Mouse (Mus musculus): ENCODE measurements around the gene Gab1. TPM values are rescaled to one million over a fixed set of nuclear protein-coding genes. Genes with fewer than 3 reads are reported as not detected.

Gene Gab1
- 10 to 100 TPM; 19.4 to 24.9 (median 22.3) TPM for total RNA-seq (2022)

DNA sequence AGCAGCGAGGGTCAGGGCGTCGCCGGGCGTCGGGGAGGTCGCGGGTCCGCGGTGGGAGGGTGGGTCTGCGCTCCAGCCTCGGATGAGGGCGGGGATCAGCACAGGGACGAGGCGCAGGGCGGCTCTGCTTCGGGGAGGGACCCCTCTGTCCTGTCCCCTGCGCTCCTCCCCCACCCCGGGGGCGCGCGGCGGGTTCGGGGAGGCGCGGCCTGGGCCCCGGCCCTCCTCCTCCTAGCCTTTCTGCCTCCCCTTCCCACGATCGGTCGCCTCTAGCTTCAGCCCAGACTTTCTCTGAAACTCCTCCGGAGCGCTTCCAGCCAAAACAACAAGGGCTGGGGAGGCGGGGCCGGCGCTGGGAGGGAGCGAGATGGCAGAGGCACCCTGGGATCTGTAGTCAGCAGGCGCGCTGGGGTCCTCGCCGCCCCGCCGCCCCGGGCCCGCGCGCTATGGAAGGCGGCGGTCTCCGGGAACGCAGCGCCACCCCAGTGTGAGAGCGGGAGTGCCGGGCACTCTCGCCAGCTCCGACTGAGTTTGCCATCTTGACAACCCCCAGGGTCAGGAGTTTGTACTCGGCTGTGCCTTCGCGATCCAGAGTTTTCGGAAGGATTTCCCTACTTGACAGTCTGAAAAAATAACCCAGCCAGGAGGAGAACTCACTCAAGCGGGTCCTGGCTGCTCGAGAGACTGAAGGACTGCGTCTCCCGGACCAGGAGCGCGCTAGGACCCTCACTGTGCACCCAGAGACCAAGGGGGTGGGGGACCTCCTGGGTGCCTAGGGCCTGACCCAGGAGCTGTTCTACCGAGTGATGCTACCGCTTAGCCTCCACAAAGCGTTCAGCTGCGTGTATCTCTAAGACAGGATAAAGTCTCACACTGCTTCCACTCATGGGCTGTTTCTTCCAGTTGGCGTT, at the start of gene Gab1:
Gene Gab1, minus strand, starts transcription at position 324 of the 911 bp plus-strand sequence.
- peak; percentile 72 to 80 for DNase-seq (ENCODE audit: low spot score in 2 of 2)

- DNase-seq (ENCODE audit: low spot score in 2 of 2) = no peak
Measured at GRCm38 (mm10) chr8:80928770-80929169, 48.5 kb upstream of the Gab1 start.

GRCm38 (mm10) chr8:80923794-80924316, 43.5 kb upstream of the Gab1 start:
- DNase-seq (ENCODE audit: low spot score in 2 of 2) = no peak

DNA sequence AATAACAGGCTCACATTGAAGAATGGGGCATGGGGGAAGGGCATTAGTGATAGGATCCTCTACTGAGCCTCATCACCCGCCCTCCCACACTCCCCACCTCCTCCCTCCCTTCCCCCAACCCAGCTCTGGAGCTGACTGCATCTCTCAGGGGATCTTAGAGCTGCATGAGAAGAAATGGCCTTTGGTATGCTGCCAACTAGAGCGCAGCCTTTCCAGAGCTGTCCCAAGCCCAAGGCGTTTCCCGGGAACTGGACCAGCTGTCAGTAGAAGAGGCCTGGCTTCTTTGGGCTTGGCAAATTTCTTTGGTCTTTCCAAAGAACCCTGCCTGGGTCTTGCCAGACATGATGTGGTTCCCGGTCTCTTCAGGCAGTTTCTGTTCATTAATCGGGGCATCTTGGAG, 42.3 kb upstream of the Gab1 start:
- DNase-seq (ENCODE audit: low spot score in 2 of 2) = peak; percentile 56 to 58

DNA sequence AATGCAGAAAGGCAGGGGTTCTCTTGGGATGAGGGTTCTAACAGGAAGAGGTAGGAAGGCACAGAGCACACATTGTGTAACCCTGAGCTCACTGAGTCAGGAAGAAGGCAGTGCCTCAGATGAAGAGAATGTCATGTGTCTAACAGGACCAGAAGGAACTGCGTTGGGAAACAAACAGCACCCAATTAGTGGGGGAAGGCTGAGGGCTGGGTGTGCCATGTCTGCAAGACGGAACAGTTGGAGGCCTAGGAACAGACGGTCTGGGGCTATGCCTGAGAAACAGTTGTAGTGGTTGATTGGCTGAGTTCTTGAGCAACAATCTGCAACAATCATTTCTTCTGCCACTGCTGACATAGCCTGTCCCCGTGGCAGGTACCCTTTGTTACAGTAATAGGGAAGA, 38.8 kb upstream of the Gab1 start:
- peak; percentile 36 to 39 for DNase-seq (ENCODE audit: low spot score in 2 of 2)

GRCm38 (mm10) chr8:80918531-80918930, 38.2 kb upstream of the Gab1 start:
- DNase-seq (ENCODE audit: low spot score in 2 of 2) = no peak

GRCm38 (mm10) chr8:80916463-80917235, 36.3 kb upstream of the Gab1 start:
- DNase-seq (ENCODE audit: low spot score in 2 of 2) = no peak

- DNase-seq (ENCODE audit: low spot score in 2 of 2) = no peak
Measured at GRCm38 (mm10) chr8:80913016-80913748, 32.9 kb upstream of the Gab1 start.

DNA sequence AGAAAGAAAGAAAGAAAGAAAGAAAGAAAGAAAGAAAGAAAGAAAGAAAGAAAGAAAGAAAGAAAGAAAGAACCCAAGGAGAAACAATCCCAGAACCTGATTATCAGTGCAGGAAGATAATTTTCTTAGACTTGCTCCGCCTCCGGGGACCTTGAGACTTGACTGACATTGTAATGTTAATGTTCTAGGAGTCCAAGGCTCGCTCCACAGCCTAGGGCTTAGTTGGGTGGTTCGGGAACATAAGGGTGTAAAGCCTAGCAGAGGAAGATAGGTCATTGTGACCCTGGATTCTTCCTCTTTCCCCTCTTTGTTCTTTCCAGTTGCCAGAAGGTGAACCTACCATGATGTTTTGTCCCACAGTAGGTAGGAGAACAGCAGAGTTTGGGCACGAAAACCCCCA, 31.1 kb upstream of the Gab1 start:
- no peak for DNase-seq (ENCODE audit: low spot score in 2 of 2)

DNA sequence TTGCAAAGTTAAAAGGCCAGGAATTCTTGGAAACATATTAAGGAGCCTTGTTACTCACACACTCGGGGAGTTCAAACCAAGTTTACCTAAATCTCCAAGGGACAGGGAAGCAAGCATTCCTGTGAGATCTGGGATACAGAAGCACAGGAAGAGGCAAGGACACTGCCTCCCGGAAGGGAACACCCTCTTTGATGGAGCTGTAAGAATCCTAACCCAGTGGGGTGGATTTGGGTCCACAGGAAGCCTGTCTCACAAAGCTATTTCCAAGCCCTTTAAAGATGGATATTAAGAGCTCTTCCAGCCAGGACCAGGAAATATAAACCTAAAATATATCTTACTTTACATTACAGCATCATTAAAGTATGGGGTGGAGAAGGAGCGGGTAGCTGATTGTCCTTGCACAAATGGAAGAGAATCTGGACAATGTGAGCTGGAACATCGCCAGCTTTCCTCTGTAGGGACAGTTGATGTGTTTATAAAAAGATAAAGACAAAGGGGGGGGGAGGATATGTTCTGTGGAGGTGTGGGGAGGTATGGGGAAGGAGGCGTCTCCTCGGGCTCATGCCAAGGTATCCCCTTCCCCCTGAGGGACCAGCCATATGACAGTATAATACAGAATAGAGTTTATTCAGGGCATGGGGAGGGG, 28.1 kb upstream of the Gab1 start:
- no peak for DNase-seq (ENCODE audit: low spot score in 2 of 2)

DNA sequence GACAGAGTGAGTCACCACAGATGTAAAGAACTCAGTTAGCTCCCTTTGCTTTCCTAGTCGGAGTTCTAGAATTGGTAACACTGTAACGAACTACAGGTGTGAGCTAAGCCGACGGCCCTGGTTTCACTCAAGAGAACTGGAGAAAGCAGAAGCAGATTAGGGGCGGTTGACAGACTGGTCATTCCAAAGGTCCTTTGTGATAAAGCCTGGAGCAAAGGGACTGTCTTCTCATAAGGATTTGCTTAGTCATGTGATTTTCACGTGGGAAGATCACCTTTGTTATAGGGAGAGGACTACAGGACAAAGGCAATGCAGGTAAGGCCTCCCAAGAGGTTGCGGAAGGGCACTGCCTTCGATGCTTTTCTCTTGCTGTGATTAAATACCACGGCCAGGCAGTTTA, 22.0 kb upstream of the Gab1 start:
- DNase-seq (ENCODE audit: low spot score in 2 of 2) = no peak

GRCm38 (mm10) chr8:80899364-80899763, 19.0 kb upstream of the Gab1 start:
- no peak for DNase-seq (ENCODE audit: low spot score in 2 of 2)

- no peak for DNase-seq (ENCODE audit: low spot score in 2 of 2)
Measured at GRCm38 (mm10) chr8:80896026-80896425, 15.7 kb upstream of the Gab1 start.

DNA sequence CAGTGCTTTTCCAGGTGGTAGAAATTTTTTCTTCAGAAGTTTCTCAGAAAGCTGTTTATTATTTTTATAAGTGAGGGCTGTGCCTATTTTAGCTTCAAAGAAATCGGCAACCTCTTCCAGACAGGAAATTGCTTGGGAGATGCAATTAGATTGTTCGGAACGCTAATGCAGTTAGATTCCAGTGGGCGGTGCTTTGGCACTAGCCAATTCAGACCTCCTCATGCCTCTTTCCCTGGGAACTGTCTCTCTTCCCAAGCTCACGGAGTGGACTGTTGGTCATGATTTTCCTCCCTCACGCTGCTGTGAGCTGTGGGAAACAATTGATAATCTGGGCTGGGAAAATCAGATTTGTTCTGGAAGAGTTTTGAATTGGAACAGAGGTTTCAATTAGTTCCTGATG, 15.1 kb upstream of the Gab1 start:
- DNase-seq (ENCODE audit: low spot score in 2 of 2) = no peak

DNA sequence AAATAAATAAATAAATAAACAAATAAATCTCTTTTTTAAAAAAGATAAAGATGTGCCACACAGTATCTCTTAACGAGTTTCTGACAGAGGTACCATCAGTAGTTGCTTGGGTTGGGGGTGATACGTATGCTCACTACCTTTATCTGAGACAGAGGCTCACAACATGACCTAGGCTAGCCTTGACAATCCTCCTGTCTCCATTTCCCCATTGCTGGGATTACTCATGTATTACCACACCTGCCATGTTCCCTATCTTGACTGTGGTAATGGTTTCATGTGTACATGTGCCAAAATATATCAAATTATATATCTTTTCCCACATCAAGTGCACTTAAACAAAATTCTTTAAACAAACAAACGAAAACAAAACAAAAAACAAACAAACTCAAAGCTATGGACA, 14.2 kb upstream of the Gab1 start:
- DNase-seq (ENCODE audit: low spot score in 2 of 2) = no peak

GRCm38 (mm10) chr8:80879426-80880195, 708 bp downstream of the Gab1 start:
- DNase-seq (ENCODE audit: low spot score in 2 of 2) = peak in 1 of 2 experiments; percentile 23

DNA sequence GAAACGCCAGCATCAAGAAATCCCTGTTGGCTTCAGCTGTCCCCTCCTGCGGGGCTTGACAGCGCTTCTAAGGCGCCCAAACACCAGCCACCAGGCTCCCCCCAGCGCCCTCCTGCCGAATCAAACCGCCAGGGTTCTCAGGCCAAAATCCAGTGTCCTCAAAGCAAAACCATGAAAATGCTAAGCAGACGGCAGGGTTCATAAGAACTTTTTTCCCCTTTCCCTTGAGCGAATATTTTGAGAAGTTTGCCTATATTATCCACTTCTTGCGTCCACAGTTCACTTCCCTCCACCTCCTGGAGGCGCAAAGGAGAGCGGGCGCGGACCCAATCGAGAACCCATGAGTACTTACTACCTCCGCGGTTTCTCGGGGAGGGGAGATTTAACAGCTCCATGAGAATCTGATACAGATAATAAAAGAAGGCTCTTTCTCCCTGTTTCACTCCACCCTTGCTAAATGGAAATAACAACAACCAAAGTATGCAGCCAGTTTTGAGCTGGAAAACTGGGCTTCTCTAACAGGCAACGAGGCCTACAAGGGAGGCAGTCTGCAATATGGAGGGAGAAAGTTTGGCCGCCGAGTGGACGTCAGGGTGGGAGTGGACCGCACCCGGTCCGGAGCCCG, 1.4 kb downstream of the Gab1 start:
- DNase-seq (ENCODE audit: low spot score in 2 of 2) = peak in 1 of 2 experiments; percentile 35

DNA sequence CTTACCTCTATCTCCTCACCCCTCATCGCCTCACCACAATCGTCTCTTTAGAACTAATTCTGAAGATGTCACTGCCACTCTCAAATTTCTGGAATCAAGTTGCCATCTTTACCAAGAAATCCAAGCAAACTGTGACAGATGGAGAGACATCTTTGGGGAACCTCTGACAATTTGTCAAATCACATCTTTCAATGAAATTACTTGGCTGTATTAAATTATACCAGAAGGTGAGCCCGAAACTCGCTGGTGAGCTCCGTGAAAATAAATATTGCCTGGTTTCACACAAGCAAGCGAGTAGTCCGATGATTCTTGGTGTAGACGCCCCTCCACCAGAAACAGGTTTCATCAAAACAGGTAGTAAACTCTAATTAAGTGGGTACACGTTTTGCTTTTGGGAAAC, 2.2 kb downstream of the Gab1 start:
- DNase-seq (ENCODE audit: low spot score in 2 of 2) = no peak

- DNase-seq (ENCODE audit: low spot score in 2 of 2) = no peak
Measured at GRCm38 (mm10) chr8:80875537-80875936, 4.8 kb downstream of the Gab1 start.

All from layer of hippocampus, adult 8-10 months (tissue).